Mouse (Mus musculus) myocyte (in vitro differentiated cells): Measurements from ENCODE around the gene Gm10570.

Experiments
- E2F4 ChIP-seq: IDR thresholded peaks from one replicate; pipeline ENCODE4 v1.6.1; 2011; ENCODE audit warnings: mild to moderate bottlenecking, control low read depth, moderate library complexity; ENCODE audit not compliant: insufficient read depth
- MYOG ChIP-seq, 3 experiments: IDR thresholded peaks; one replicate each; pipeline ENCODE4 v1.6.1; 2011; ENCODE audit warnings: control low read depth in 2 of 3, low read depth in 2 of 3, mild to moderate bottlenecking in 2 of 3; ENCODE audit not compliant: insufficient read length in 2 of 3, control insufficient read depth in 1 of 3, insufficient read depth in 1 of 3
- POLR2A ChIP-seq: IDR thresholded peaks from one replicate; pipeline ENCODE4 v1.6.1; 2011; ENCODE audit warnings: low read depth, mild to moderate bottlenecking, control low read depth, moderate library complexity; ENCODE audit not compliant: insufficient read length
- POLR2AphosphoS2 ChIP-seq: IDR thresholded peaks from one replicate; pipeline ENCODE4 v1.6.1; 2011; ENCODE audit warnings: low read depth, control low read depth; ENCODE audit not compliant: insufficient read length
- USF1 ChIP-seq: IDR thresholded peaks from one replicate; pipeline ENCODE4 v1.6.1; 2011; ENCODE audit warnings: low read depth, mild to moderate bottlenecking, control low read depth, moderate library complexity

DNA sequence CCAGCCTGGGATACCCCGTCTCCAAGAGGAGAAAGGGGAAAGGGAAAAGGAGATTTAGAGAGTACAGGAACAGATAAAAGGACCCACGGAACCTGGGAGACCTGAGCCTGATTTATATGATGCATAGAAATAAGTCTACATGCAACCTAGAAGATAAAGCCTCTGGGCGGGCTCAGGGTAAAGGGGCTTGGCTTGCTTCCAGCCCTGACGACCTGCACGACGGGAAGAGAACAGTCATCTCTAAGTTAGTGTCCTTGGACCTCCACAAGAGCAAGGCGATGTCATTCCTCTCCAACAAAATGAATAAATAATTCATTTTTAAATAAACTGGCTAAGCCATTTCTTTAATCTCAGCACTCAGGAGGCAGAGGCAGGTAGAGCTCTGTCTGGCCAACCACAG, 14.1 kb upstream of the Gm10570 start:
- no peak for TF ChIP-seq POLR2A
- TF ChIP-seq E2F4 = no peak
- no peak for TF ChIP-seq USF1
- TF ChIP-seq MYOG (IDR thresholded peaks at IDR 0.05; ENCODE audit: control insufficient read depth in 1 of 3, insufficient read depth in 1 of 3, insufficient read length in 2 of 3, low read depth in 2 of 3) = no peak
- no peak for TF ChIP-seq POLR2AphosphoS2
